Mouse (Mus musculus): ENCODE data around the gene Atp2b4. TPM values are rescaled to one million over a fixed set of nuclear protein-coding genes. Genes with fewer than 3 reads are reported as not detected.

Gene Atp2b4
- polyA plus RNA-seq, 1 experiment from 2014 or later, result 13.5 TPM

DNA sequence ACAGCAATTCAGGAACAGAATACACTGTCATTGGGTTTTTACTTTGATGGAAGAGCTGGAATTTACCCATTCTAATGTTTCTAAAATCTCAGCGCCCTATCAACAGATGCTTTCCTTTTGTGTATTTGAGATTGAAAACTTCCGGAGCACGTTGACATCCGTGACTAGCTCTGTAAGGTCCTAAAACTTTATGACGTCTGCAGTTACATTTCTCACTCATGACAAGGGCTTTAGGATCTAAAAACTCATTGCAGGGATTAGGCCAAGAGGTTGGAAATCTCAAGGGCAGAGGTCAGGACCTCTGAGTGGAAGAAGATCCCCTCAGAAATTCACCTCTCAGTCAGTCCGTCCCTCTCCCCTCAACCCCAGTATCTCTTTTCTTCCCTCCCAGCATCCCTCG, 112.5 kb downstream of the Atp2b4 start:
- no peak for TF ChIP-seq EP300 (optimal IDR thresholded peaks at IDR 0.05)
- TF ChIP-seq CTCF (IDR thresholded peaks at IDR 0.05; ENCODE audit: low read depth), result no peak
- H3K27me3 ChIP-seq (ENCODE audit: control insufficient read depth, insufficient read depth, low read length), result no peaks in the 10 kb centered on the region
- H3K36me3 ChIP-seq (ENCODE audit: control insufficient read depth, insufficient read depth, low read length), result no peaks in the 10 kb centered on the region
- H3K9ac ChIP-seq (ENCODE audit: low read length), result no peak overlapping the region
- no peak overlapping the region for H3K4me2 ChIP-seq (replicated peaks; ENCODE audit: low read depth)
- no peak overlapping the region for H3K4me3 ChIP-seq (ENCODE audit: low read depth, low read length)
- ATAC-seq (ENCODE audit: low FRiP score, low TSS enrichment), result no peak
- no peak for DNase-seq (ENCODE audit: low spot score)
- 69% methylated on average over 7 of the region's 7 CpGs for whole genome bisulfite sequencing
- no peaks in the 10 kb centered on the region; the same call in 1 of the 2 replicates for H3K4me1 ChIP-seq (replicated peaks; ENCODE audit: control insufficient read depth, insufficient read depth)
- H3K27ac ChIP-seq (replicated peaks), result no peak overlapping the region
- H3K9me3 ChIP-seq (ENCODE audit: control insufficient read depth, low read length), result no peaks in the 10 kb centered on the region

DNA sequence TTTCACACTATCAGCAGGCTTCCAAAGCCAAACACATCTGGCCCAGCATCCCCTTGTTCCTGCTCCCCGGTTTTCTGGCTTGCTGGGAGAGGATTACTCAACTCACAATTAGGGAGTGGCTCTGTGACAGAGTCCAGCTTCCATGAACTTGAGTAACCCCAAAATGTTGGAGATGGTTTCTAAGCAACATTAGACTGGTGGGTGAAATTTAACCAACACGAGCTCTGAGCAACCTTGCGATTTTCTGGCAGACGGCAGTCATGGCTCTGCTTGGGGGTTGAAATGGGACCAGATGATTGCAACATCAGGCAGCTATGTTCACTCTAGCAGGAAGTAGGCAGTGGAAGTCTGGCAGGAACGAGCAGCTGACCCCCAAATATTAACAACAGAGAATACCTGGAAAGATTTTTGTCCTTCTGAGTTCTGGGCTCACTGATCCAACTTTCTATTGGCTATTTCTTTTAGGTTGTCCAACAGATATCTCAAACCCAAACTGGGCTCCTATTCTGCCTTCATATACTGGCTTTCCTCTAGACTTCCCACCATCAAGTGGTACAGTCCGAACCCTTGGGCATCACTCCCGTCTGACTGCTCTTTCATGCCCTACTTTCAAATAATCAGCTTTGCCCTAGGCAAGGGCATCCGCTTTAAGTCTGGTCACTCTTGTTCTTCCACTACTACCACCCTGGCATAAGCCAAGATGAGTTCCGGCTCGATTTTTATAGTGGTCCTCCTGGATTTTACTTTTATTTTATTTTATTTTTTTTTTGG, 114.9 kb downstream of the Atp2b4 start:
- ATAC-seq (ENCODE audit: low FRiP score, low TSS enrichment), result peak; percentile 93
- Histone ChIP-seq H3K4me2 (replicated peaks; ENCODE audit: low read depth) (no peak overlapping the region), H3K36me3 (ENCODE audit: control insufficient read depth, insufficient read depth, low read length) (no peaks in the 10 kb centered on the region), H3K9ac (ENCODE audit: low read length) (no peak overlapping the region), H3K9me3 (ENCODE audit: control insufficient read depth, low read length) (no peaks in the 10 kb centered on the region), H3K4me1 (replicated peaks; ENCODE audit: control insufficient read depth, insufficient read depth) (no peaks in the 10 kb centered on the region; the same call in 1 of the 2 replicates), H3K27me3 (ENCODE audit: control insufficient read depth, insufficient read depth, low read length) (no peaks in the 10 kb centered on the region), H3K4me3 (ENCODE audit: low read depth, low read length) (no peak overlapping the region), H3K27ac (replicated peaks) (peak overlapping the region; percentile 45; the same call in 1 of the 2 replicates)
- peak; percentile 56 for DNase-seq (ENCODE audit: low spot score)
- 50% methylated on average over 10 of the region's 10 CpGs for WGBS
- TF ChIP-seq EP300 (optimal IDR thresholded peaks at IDR 0.05), result no peak
- TF ChIP-seq CTCF (IDR thresholded peaks at IDR 0.05; ENCODE audit: low read depth), result no peak

DNA sequence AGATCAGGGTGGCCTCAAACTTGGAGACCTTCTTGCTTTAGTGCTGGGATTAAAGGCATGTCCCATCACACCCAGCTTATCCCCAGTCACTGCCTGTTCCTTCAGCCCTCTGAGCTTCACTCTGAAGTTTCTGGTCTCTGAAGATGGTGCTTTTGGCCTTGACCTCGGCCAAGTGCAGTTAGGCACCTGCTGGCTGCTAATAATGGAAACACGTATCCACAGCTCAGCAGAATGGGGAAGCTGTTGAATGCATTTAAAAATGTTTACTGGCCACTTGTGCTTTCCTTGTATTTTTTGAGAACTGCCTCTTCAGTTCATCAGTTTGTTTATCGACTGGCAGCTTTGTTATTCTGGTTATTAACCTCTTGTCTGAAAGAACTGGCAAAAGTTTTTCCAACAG, 129.0 kb downstream of the Atp2b4 start:
- 63% methylated on average over 3 of the region's 3 CpGs for WGBS
- H3K9me3 ChIP-seq (ENCODE audit: control insufficient read depth, low read length), result no peaks in the 10 kb centered on the region
- TF ChIP-seq EP300 (optimal IDR thresholded peaks at IDR 0.05) (no peak), CTCF (IDR thresholded peaks at IDR 0.05; ENCODE audit: low read depth) (no peak)
- no peak overlapping the region for H3K4me2 ChIP-seq (replicated peaks; ENCODE audit: low read depth)
- H3K4me3 ChIP-seq (ENCODE audit: low read depth, low read length), result no peak overlapping the region
- ATAC-seq (ENCODE audit: low FRiP score, low TSS enrichment) (no peak), DNase-seq (ENCODE audit: low spot score) (no peak)
- H3K27ac ChIP-seq (replicated peaks), result no peak overlapping the region
- no peaks in the 10 kb centered on the region for H3K36me3 ChIP-seq (ENCODE audit: control insufficient read depth, insufficient read depth, low read length)
- H3K27me3 ChIP-seq (ENCODE audit: control insufficient read depth, insufficient read depth, low read length), result no peaks in the 10 kb centered on the region
- no peak overlapping the region for H3K9ac ChIP-seq (ENCODE audit: low read length)
- H3K4me1 ChIP-seq (replicated peaks; ENCODE audit: control insufficient read depth, insufficient read depth), result no peaks in the 10 kb centered on the region

DNA sequence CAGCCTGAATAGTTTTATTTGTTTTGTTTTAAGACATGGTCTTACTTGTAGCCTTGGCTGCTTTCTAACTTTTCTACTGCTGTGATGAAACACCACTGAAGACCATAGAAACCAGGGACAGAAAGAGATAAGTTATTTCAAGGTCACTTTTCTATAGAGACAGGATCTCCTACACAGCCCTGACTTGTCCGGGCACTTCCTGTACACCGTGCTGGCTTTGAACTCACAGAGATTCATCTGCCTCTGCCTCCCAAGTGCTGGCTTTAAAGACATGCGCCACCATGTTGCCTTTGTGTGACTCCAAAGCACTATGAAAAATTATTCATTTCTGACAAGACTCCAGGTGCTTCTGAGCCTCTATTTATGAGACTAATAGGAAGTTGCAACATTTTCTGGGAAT, 129.6 kb downstream of the Atp2b4 start:
- ATAC-seq (ENCODE audit: low FRiP score, low TSS enrichment) (no peak), DNase-seq (ENCODE audit: low spot score) (no peak)
- Histone ChIP-seq H3K36me3 (ENCODE audit: control insufficient read depth, insufficient read depth, low read length) (no peaks in the 10 kb centered on the region), H3K9ac (ENCODE audit: low read length) (no peak overlapping the region), H3K27me3 (ENCODE audit: control insufficient read depth, insufficient read depth, low read length) (no peaks in the 10 kb centered on the region), H3K9me3 (ENCODE audit: control insufficient read depth, low read length) (no peaks in the 10 kb centered on the region), H3K4me3 (ENCODE audit: low read depth, low read length) (no peak overlapping the region), H3K4me1 (replicated peaks; ENCODE audit: control insufficient read depth, insufficient read depth) (no peaks in the 10 kb centered on the region), H3K27ac (replicated peaks) (no peak overlapping the region), H3K4me2 (replicated peaks; ENCODE audit: low read depth) (no peak overlapping the region)
- WGBS, result 76% methylated on average over 3 of the region's 3 CpGs
- TF ChIP-seq EP300 (optimal IDR thresholded peaks at IDR 0.05) (no peak), CTCF (IDR thresholded peaks at IDR 0.05; ENCODE audit: low read depth) (no peak)

DNA sequence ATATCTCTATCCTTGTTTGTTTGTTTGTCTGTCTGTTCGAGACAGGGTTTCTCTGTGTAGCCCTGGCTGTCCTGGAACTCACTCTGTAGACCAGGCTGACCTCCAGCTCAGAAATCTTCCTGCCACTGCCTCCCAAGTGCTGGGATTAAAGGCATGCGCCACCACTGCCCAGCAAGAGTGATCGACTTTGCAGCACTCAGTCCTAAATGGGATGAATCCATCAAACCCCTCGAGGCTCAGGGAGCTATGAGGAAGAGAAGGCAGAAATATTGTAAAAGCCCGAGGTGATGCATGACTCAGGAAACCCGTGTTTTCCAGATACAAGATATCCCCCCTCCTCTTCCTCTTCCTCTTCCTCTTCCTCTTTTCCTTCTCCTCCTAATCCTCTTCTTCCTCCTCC, 130.1 kb downstream of the Atp2b4 start:
- Histone ChIP-seq H3K9ac (ENCODE audit: low read length) (no peak overlapping the region), H3K4me3 (ENCODE audit: low read depth, low read length) (no peak overlapping the region), H3K4me2 (replicated peaks; ENCODE audit: low read depth) (no peak overlapping the region), H3K9me3 (ENCODE audit: control insufficient read depth, low read length) (no peaks in the 10 kb centered on the region), H3K4me1 (replicated peaks; ENCODE audit: control insufficient read depth, insufficient read depth) (no peaks in the 10 kb centered on the region), H3K27ac (replicated peaks) (no peak overlapping the region), H3K36me3 (ENCODE audit: control insufficient read depth, insufficient read depth, low read length) (no peaks in the 10 kb centered on the region), H3K27me3 (ENCODE audit: control insufficient read depth, insufficient read depth, low read length) (no peaks in the 10 kb centered on the region)
- TF ChIP-seq EP300 (optimal IDR thresholded peaks at IDR 0.05), result no peak
- no peak for TF ChIP-seq CTCF (IDR thresholded peaks at IDR 0.05; ENCODE audit: low read depth)
- DNase-seq (ENCODE audit: low spot score) (no peak), ATAC-seq (ENCODE audit: low FRiP score, low TSS enrichment) (no peak)
- WGBS, result 74% methylated on average over 6 of the region's 6 CpGs

DNA sequence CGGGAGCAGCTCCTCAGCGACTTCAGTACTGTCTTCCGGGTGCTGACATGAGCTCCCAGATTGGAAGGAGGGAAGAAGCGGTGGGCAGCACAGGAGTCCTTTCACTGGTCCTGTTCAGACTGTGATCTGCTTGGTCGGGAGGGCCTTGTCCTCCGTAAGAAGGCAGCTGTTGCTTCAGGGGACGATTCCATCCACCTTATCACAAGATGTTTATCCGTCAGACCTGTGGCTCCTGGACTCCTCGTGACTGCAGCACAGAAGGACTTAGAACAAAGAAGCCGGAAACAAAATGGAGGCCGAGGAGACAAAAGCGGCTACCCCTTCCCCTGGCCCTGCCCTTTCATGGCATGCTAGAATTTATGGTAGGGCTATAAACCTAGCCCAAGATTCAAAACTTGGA, 130.7 kb downstream of the Atp2b4 start:
- no peak for DNase-seq (ENCODE audit: low spot score)
- Histone ChIP-seq H3K4me1 (replicated peaks; ENCODE audit: control insufficient read depth, insufficient read depth) (no peaks in the 10 kb centered on the region), H3K36me3 (ENCODE audit: control insufficient read depth, insufficient read depth, low read length) (no peaks in the 10 kb centered on the region), H3K9ac (ENCODE audit: low read length) (no peak overlapping the region), H3K4me3 (ENCODE audit: low read depth, low read length) (no peak overlapping the region), H3K9me3 (ENCODE audit: control insufficient read depth, low read length) (no peaks in the 10 kb centered on the region), H3K4me2 (replicated peaks; ENCODE audit: low read depth) (no peak overlapping the region), H3K27ac (replicated peaks) (no peak overlapping the region), H3K27me3 (ENCODE audit: control insufficient read depth, insufficient read depth, low read length) (no peaks in the 10 kb centered on the region)
- no peak for TF ChIP-seq CTCF (IDR thresholded peaks at IDR 0.05; ENCODE audit: low read depth)
- no peak for TF ChIP-seq EP300 (optimal IDR thresholded peaks at IDR 0.05)
- WGBS, result 84% methylated on average over 12 of the region's 12 CpGs
- no peak for ATAC-seq (ENCODE audit: low FRiP score, low TSS enrichment)
